Mouse (Mus musculus) liver, adult 2 months (tissue): ENCODE measurements around the gene Cldn3. TPM values are rescaled to one million over a fixed set of nuclear protein-coding genes. Genes with fewer than 3 reads are reported as not detected.

Source experiments
- DNase-seq: peaks from one replicate; pipeline ENCODE4 v3.0.0-alpha.2; 2011; ENCODE audit warnings: low read depth, low spot score; ENCODE audit errors: extremely low read depth
- H3K27ac ChIP-seq: fragments of 200-500 bp; replicated peaks from 2 replicates; pipeline ENCODE4 v1.5.1; 2012; ENCODE audit warnings: low read depth, mild to moderate bottlenecking, control low read depth, inconsistent platforms, low read length; ENCODE audit not compliant: insufficient read depth
- H3K27me3 ChIP-seq: fragments of 200-500 bp; 2 replicates; pipeline ENCODE4 v1.6.1; 2012; ENCODE audit warnings: mild to moderate bottlenecking, moderate library complexity, low read length, inconsistent platforms; ENCODE audit not compliant: control insufficient read depth, insufficient read depth
- H3K36me3 ChIP-seq: fragments of 200-500 bp; 2 replicates; pipeline ENCODE4 v1.6.1; 2012; ENCODE audit warnings: low read length, inconsistent platforms; ENCODE audit not compliant: control insufficient read depth, insufficient read depth
- H3K4me1 ChIP-seq: fragments of 200-500 bp; 2 replicates; pipeline ENCODE4 v1.6.1; 2011; ENCODE audit warnings: low read length; ENCODE audit not compliant: control insufficient read depth, insufficient read depth
- H3K4me3 ChIP-seq: fragments of 200-500 bp; 2 replicates; pipeline ENCODE4 v1.5.1; 2011; ENCODE audit warnings: low read depth, mild to moderate bottlenecking, control low read depth, low read length, moderate library complexity; ENCODE audit not compliant: insufficient read depth
- H3K79me2 ChIP-seq: fragments of 200-500 bp; 2 replicates; pipeline ENCODE4 v1.6.1; 2012; ENCODE audit warnings: inconsistent platforms, mild to moderate bottlenecking, low read length, moderate library complexity; ENCODE audit not compliant: control insufficient read depth, insufficient read depth
- H3K9ac ChIP-seq: fragments of 200-500 bp; 2 replicates; pipeline ENCODE4 v1.6.1; 2012; ENCODE audit warnings: low read depth, mild to moderate bottlenecking, control low read depth, inconsistent platforms, low read length
- CTCF ChIP-seq: fragments of 200-500 bp; IDR thresholded peaks from 2 replicates; pipeline ENCODE4 v1.5.1; 2011; ENCODE audit warnings: low read depth, low read length, control low read depth
- POLR2A ChIP-seq: fragments of 200-500 bp; IDR thresholded peaks from 2 replicates; pipeline ENCODE4 v1.6.1; 2011; ENCODE audit warnings: low read length, control low read depth; ENCODE audit not compliant: insufficient read depth; ENCODE audit errors: extremely low read depth
- WGBS: fragments of 180-500 bp; shearing (Covaris S2); methylation state at CpG from one replicate; pipeline ENCODE4 v1.1.7; 2018; 5-methylcytosine and 5-hydroxymethylcytosine counted together
- polyA plus RNA-seq: library from polyadenylated mRNA; depleted of rRNA; stranded (reverse); fragments of >200 nt; gene quantifications from 2 replicates; pipeline ENCODE4 v1.2.3, GENCODE M21; 2012
- total RNA-seq: library from RNA; depleted of rRNA; stranded (reverse); fragments of >200 nt; gene quantifications from 2 replicates; pipeline ENCODE4 v1.2.3, GENCODE M21; 2014

Cldn3 gene
- total and polyA plus RNA-seq, 2 experiments = 49.9 to 291 TPM

DNA sequence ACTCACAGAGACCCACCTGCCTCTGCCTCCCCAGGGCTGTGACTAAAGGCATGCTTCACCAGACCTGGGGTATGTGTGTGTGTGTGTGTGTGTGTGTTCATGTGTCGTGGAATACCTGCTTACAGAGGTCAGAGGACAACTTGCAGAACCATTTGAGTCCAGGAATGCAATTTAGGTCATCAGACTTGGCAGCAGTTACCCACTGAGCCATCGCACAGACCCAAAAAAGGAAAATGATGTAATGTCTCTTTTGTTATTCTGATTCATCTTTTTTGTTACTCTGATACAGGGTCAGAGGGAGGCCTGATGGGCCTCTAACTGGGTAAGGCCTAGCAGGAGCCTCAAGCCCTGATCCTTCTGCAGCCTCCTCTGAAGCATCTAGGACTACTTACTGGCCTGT lies 43.3 kb upstream of the Cldn3 start:
- Histone ChIP-seq H3K4me1 (peaks cover 7% of the 10 kb centered on the region; the same call in 1 of the 2 replicates), H3K27ac (no peak overlapping the region), H3K9ac (no peak overlapping the region), H3K4me3 (no peak overlapping the region), H3K36me3 (no peaks in the 10 kb centered on the region), H3K79me2 (no peaks in the 10 kb centered on the region), H3K27me3 (0 out of 2 replicates have a peak, but pooled peaks cover 3% of the 10 kb centered on the region)
- TF ChIP-seq POLR2A (no peak), CTCF (no peak)
- WGBS = 12% methylated on average over 2 of the region's 2 CpGs
- peak; percentile 85 for DNase-seq

DNA sequence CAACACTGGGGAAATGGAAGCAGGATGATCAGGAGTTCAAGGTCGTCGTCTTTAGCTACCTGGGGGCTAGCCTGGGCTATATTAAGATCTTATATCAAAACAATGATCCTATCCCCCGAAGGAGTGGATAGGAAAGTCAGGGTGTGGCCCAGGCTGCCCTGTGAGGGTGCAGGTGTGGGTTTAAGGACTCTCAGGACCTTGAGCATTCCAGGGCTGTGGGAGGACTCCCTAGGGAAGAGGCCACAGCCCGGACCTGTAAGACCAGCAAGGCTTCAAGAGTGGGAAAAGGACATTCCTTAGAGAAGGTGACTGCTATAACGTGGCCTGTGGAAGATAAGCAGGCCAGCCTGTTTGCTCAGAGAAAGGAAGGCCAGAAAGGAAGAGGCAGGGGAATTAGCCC lies 41.8 kb upstream of the Cldn3 start:
- Histone ChIP-seq H3K4me1 (peaks cover 7% of the 10 kb centered on the region; the same call in 1 of the 2 replicates), H3K4me3 (no peak overlapping the region), H3K27ac (no peak overlapping the region), H3K9ac (no peak overlapping the region), H3K27me3 (0 out of 2 replicates have a peak, but pooled peaks cover 3% of the 10 kb centered on the region), H3K79me2 (no peaks in the 10 kb centered on the region), H3K36me3 (no peaks in the 10 kb centered on the region)
- 79% methylated on average over 5 of the region's 5 CpGs for WGBS
- DNase-seq = no peak
- TF ChIP-seq CTCF = no peak
- no peak for TF ChIP-seq POLR2A

DNA sequence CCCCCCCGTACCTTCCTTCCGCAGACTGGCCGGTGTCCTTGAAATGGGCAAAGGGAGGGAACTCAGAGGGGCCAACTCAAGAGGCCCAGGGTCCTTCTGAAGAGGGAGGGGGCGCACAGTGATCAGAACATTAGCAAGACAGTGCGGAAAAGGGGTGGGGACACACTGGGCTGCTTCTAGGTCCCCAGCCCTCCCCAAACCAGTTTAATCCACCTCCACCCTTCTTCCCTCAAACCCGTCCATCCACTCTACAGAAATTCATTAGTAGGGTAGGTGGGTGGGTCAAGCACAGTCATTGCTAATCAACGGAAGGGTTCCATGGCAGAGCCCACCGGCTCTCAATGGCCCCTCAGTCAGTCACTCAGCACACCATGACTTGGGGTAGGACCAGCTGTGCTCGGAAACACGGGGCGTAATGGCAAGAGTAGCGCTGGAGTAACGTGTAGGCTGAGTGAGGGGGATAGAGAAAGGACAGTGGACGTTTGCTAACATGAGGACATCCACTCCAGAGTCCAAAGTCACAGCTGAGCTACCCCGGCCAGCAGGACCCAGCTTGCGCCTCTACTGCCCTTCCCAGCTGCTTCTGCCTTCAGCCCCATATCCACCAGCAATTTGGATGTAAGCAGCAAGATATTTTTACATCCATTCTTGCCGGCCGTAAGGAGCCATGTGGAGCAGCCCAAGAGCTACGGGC lies 40.6 kb upstream of the Cldn3 start:
- TF ChIP-seq POLR2A (no peak), CTCF (no peak)
- no peaks in the 10 kb centered on the region for H3K79me2 ChIP-seq
- 0 out of 2 replicates have a peak, but pooled peaks cover 3% of the 10 kb centered on the region for H3K27me3 ChIP-seq
- H3K27ac ChIP-seq = no peak overlapping the region
- no peak for DNase-seq
- no peaks in the 10 kb centered on the region for H3K36me3 ChIP-seq
- WGBS = 40% methylated on average over 19 of the region's 19 CpGs
- peaks cover 7% of the 10 kb centered on the region; the same call in 1 of the 2 replicates for H3K4me1 ChIP-seq
- H3K4me3 ChIP-seq = no peak overlapping the region
- H3K9ac ChIP-seq = no peak overlapping the region

DNA sequence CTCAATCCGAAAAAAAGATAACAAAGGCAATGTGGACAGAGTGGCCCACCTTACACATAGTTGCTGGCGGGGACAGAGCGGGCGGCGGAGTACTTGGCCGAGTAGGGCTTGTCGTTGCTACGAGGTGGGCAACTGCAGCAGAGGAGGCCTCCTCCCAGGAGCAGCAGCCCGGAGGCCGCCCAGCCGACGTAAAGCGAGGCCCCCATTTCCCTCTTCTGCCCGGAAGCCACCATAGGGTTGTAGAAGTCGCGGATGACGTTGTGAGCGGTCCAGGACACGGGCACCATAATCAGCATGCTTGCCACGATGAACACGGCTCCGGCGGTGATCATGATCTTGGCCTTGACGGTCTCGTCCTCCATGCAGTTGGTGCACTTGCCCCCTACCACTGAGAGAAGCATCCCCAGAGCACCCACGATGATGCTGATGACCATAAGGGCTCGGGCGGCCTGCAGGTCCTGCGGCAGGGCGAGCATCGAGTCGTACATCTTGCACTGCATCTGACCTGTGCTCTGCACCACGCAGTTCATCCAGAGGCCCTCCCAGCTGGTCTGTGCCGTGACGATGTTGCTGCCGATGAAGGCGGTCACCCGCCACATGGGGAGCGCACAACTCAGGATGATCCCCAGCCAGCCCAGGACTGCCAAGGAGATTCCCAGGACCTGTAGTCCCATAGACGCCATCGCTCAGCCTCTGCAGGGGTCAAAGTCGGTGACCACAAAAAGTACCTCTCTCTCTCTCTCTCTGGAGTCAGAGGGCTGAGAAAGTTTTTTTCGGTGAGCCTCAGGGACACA lies 39.8 kb upstream of the Cldn3 start:
- Histone ChIP-seq H3K4me1 (peaks cover 7% of the 10 kb centered on the region; the same call in 1 of the 2 replicates), H3K9ac (no peak overlapping the region), H3K36me3 (no peaks in the 10 kb centered on the region), H3K27me3 (0 out of 2 replicates have a peak, but pooled peaks cover 3% of the 10 kb centered on the region), H3K4me3 (no peak overlapping the region), H3K79me2 (no peaks in the 10 kb centered on the region), H3K27ac (no peak overlapping the region)
- DNase-seq = no peak
- TF ChIP-seq CTCF = no peak
- no peak for TF ChIP-seq POLR2A
- 67% methylated on average over 43 of the region's 43 CpGs for WGBS

DNA sequence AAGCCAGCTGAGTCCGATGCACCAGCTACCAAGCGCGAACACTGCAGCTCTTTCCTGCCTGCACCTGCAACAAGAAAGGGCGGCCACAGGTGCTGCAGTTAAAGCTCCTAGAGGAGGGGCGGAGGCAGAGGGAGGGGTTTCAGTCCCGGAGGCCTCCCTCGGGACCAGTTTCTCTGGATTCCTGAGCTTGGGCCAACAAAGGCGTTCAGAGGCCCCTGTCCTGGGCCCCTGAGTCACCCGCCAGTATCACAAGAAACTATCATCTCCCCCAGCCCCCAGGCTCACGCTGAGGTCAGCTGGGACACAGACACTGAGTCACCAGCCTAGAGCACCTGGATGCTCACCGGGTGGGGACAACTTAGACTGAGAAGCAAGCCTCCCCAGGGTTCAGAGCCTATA lies 39.2 kb upstream of the Cldn3 start, which contains the start of gene Cldn4:
TSS of gene Cldn4 (minus strand) at position 78 of the 399 bp plus-strand sequence.
- WGBS = 69% methylated on average over 11 of the region's 11 CpGs
- no peak for TF ChIP-seq POLR2A
- no peak for TF ChIP-seq CTCF
- DNase-seq = no peak
- H3K4me3 ChIP-seq = no peak within 1 kb of the TSS
- H3K4me1 ChIP-seq = peaks cover 6% of the 10 kb centered on the region; the same call in 1 of the 2 replicates
- no peak within 1 kb of the TSS for H3K9ac ChIP-seq
- H3K36me3 ChIP-seq = no peaks in the 10 kb centered on the region
- no peak within 1 kb of the TSS for H3K27ac ChIP-seq
- no peaks in the 10 kb centered on the region for H3K79me2 ChIP-seq
- 0 out of 2 replicates have a peak, but pooled peaks cover 3% of the 10 kb centered on the region for H3K27me3 ChIP-seq
